Mouse (Mus musculus) cerebellum, adult 11 months (tissue): ENCODE measurements at regions not wholly inside any gene's neighbourhood (a gene's known extent, or its start where the extent isn't known, plus 50 kb on each side); places are given as distances from the start of the nearest gene placed in this dataset.
"Not testable (repeated sequence)": the region's sequence is repeated elsewhere in the genome, so short reads cannot be mapped to it uniquely, and the experiment has no call there.

Experiments
- DNase-seq: peaks from one replicate; pipeline ENCODE4 v3.0.0; 2022

- DNase-seq = no peak
Measured at GRCm38 (mm10) chr1:83832946-83833345, 424.9 kb upstream of the Sphkap start.

- DNase-seq = no peak
Measured at GRCm38 (mm10) chr1:83831900-83832535, 424.0 kb upstream of the Sphkap start.

GRCm38 (mm10) chr1:83830025-83830645 is 422.1 kb upstream of the Sphkap start:
- DNase-seq = no peak

- DNase-seq = not testable (repeated sequence)
Measured at GRCm38 (mm10) chr1:83811162-83811561, 403.2 kb upstream of the Sphkap start.

- no peak for DNase-seq
Measured at GRCm38 (mm10) chr1:83808432-83808831, 400.4 kb upstream of the Sphkap start.

GRCm38 (mm10) chr1:83803345-83804041 is 395.5 kb upstream of the Sphkap start:
- DNase-seq = no peak

- no peak for DNase-seq
Measured at GRCm38 (mm10) chr1:83801759-83802158, 393.8 kb upstream of the Sphkap start.

- DNase-seq = no peak
Measured at GRCm38 (mm10) chr1:83796961-83797891, 389.2 kb upstream of the Sphkap start.

GRCm38 (mm10) chr1:83777151-83777550 is 369.2 kb upstream of the Sphkap start:
- no peak for DNase-seq

- DNase-seq = no peak
Measured at GRCm38 (mm10) chr1:83771160-83771559, 363.2 kb upstream of the Sphkap start.

GRCm38 (mm10) chr1:83761499-83761898 is 353.5 kb upstream of the Sphkap start:
- DNase-seq = no peak

- DNase-seq = no peak
Measured at GRCm38 (mm10) chr1:83756866-83757265, 348.9 kb upstream of the Sphkap start.

GRCm38 (mm10) chr1:83755336-83755735 is 347.3 kb upstream of the Sphkap start:
- DNase-seq = no peak

- no peak for DNase-seq
Measured at GRCm38 (mm10) chr1:83752976-83753375, 345.0 kb upstream of the Sphkap start.

GRCm38 (mm10) chr1:83748974-83749373 is 341.0 kb upstream of the Sphkap start:
- DNase-seq = no peak

GRCm38 (mm10) chr1:83748061-83748460 is 340.1 kb upstream of the Sphkap start:
- no peak for DNase-seq

GRCm38 (mm10) chr1:83747412-83747811 is 339.4 kb upstream of the Sphkap start:
- no peak for DNase-seq

GRCm38 (mm10) chr1:83746036-83746435 is 338.0 kb upstream of the Sphkap start:
- DNase-seq = peak; percentile 11

- no peak for DNase-seq
Measured at GRCm38 (mm10) chr1:83736428-83737117, 328.6 kb upstream of the Sphkap start.

- no peak for DNase-seq
Measured at GRCm38 (mm10) chr1:83731682-83732081, 323.7 kb upstream of the Sphkap start.

- DNase-seq = no peak
Measured at GRCm38 (mm10) chr1:83728810-83729209, 320.8 kb upstream of the Sphkap start.

- no peak for DNase-seq
Measured at GRCm38 (mm10) chr1:83727938-83728337, 319.9 kb upstream of the Sphkap start.
